Mouse (Mus musculus) liver, embryonic 16.5 days (tissue): ENCODE results near the gene Ezh1. TPM values are rescaled to one million over a fixed set of nuclear protein-coding genes. Genes with fewer than 3 reads are reported as not detected.

ENCODE experiments used
- ATAC-seq: fragments of 200-750 bp; cut with Nextera tagmentation; 2 replicates; pipeline ENCODE4 v1.8.0; 2017; ENCODE audit warnings: low read depth, mild to moderate bottlenecking, moderate number of reproducible peaks, moderate library complexity
- H3K27ac ChIP-seq: fragments of 300-500 bp; sonication (generic); 2 replicates; pipeline ENCODE4 v1.5.1; 2014; ENCODE audit warnings: mild to moderate bottlenecking, low read length
- H3K27me3 ChIP-seq: fragments of 300-500 bp; sonication (generic); 2 replicates; pipeline ENCODE4 v1.6.1; 2014; ENCODE audit warnings: low read depth, low read length, mixed read lengths; ENCODE audit not compliant: control insufficient read depth, insufficient read depth
- H3K36me3 ChIP-seq: fragments of 300-500 bp; sonication (generic); 2 replicates; pipeline ENCODE4 v1.6.1; 2014; ENCODE audit warnings: mild to moderate bottlenecking; ENCODE audit not compliant: control insufficient read depth, insufficient read depth
- H3K4me1 ChIP-seq: fragments of 300-500 bp; sonication (generic); 2 replicates; pipeline ENCODE4 v1.6.1; 2014; ENCODE audit warnings: low read depth, low read length, mixed read lengths; ENCODE audit not compliant: control insufficient read depth
- H3K4me2 ChIP-seq: fragments of 300-500 bp; sonication (generic); 2 replicates; pipeline ENCODE4 v1.6.1; 2014; ENCODE audit warnings: low read depth, low read length, mixed read lengths
- H3K4me3 ChIP-seq: fragments of 300-500 bp; sonication (generic); 2 replicates; pipeline ENCODE4 v1.5.1; 2014; ENCODE audit warnings: low read depth, mild to moderate bottlenecking, low read length
- H3K9ac ChIP-seq: fragments of 300-500 bp; sonication (generic); 2 replicates; pipeline ENCODE4 v1.6.1; 2014; ENCODE audit warnings: low read depth, low read length
- H3K9me3 ChIP-seq: fragments of 300-500 bp; sonication (generic); replicated peaks from 2 replicates; pipeline ENCODE4 v1.6.1; 2016; ENCODE audit warnings: low read length; ENCODE audit not compliant: control insufficient read depth
- WGBS: fragments of 180-500 bp; shearing (Covaris S2); extraction: QIAGEN DNeasy Blood & Tissue Kit; methylation state at CpG from one replicate; pipeline ENCODE4 v1.1.7; 2014; ENCODE audit not compliant: insufficient replicate concordance; 5-methylcytosine and 5-hydroxymethylcytosine counted together
- polyA plus RNA-seq: library from polyadenylated mRNA; unstranded; fragments of >200 nt; fragmentation: Nextera tagmentation; extraction: Ambion mirVana; gene quantifications from 2 replicates; pipeline ENCODE4 v1.2.1, GENCODE M21; 2015

Gene Ezh1
- polyA plus RNA-seq, 1 experiment from 2014 or later, result 12.5 TPM

DNA sequence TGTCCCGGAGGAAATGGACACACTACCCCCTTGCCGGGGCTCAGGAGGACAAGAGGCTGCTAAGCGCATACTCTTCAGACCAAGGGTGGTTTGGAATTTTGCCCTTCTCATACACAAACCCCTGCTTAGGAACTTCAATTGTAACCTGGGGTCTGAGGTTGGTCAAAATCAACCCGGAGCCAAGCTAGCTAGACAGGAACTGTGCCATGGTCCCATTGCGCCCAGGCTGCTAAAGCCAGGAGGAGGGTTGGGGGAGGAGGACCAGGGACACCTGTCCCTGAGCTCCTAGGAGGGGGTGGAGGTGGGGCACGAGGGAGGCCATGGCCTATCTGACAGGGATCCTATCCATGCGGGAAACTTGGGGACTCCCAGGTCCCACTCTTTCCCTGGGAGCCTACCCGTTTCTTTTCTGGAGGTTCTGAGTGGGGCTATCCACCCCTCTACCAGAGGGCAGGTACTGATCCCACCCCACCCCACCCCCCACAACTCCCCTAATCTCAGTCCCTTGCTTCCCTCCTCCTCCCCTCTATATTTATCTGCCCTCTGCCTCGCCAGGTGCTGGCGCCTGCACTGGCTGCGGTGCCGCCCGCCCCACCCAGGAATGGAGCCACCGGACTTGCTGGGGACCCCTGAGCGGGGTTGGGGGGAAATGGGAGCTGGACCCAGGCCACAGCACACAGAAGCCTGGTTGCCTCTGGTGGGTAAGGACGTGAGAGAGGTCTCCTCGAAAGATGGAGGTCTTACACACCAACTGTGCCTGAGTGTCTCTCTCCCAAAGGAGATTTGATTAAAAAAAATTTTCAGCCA is 56.8 kb downstream of the Ezh1 start:
- 10% methylated on average over 17 of the region's 17 CpGs for WGBS
- peaks cover 38% of the 10 kb centered on the region for H3K4me1 ChIP-seq
- ATAC-seq, result no peak
- H3K27ac ChIP-seq, result no peak overlapping the region
- H3K9me3 ChIP-seq, result no peaks in the 10 kb centered on the region
- H3K4me2 ChIP-seq, result peak overlapping the region; percentile 65
- peaks cover 99% of the 10 kb centered on the region for H3K27me3 ChIP-seq
- H3K36me3 ChIP-seq, result no peaks in the 10 kb centered on the region
- H3K4me3 ChIP-seq, result peak overlapping the region; percentile 55
- H3K9ac ChIP-seq, result no peak overlapping the region

- H3K4me1 ChIP-seq, result peaks cover 41% of the 10 kb centered on the region
Observed at GRCm38 (mm10) chr11:101168301-101168980, 57.8 kb downstream of the Ezh1 start.

DNA sequence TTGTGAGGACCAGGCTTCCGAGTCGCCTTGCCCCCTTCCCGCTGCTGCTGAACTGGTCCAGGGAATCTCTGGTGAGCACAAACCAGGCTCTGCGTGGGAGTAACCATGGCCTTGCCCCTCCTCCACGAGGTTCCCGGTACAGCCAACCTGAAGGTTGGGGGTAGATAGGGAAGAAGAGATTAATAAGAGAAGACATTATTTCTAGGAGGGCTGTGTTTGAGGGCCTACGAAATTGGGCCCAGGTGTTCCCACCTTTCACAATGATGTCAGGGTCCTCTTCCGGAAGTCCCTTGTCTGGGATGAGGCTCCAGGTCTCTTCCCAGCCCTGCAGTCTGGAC is 58.3 kb downstream of the Ezh1 start:
- peaks cover 99% of the 10 kb centered on the region for H3K27me3 ChIP-seq
- WGBS, result 31% methylated on average over 8 of the region's 8 CpGs

More at GRCm38 (mm10) chr11:101168301-101168980, 57.8 kb downstream of the Ezh1 start:
- no peak for ATAC-seq
- WGBS, result 34% methylated on average over 18 of the region's 18 CpGs
- H3K9me3 ChIP-seq, result no peaks in the 10 kb centered on the region
- peaks cover 99% of the 10 kb centered on the region for H3K27me3 ChIP-seq
- H3K4me2 ChIP-seq, result no peak overlapping the region
- H3K36me3 ChIP-seq, result no peaks in the 10 kb centered on the region
- no peak overlapping the region for H3K9ac ChIP-seq
- H3K27ac ChIP-seq, result no peak overlapping the region
- H3K4me3 ChIP-seq, result no peak overlapping the region

GRCm38 (mm10) chr11:101167211-101167962 is 58.9 kb downstream of the Ezh1 start:
- no peak overlapping the region for H3K9ac ChIP-seq
- WGBS, result 34% methylated on average over 19 of the region's 19 CpGs
- no peak overlapping the region for H3K4me3 ChIP-seq
- no peak overlapping the region for H3K4me2 ChIP-seq
- H3K27me3 ChIP-seq, result peaks cover 100% of the 10 kb centered on the region
- H3K27ac ChIP-seq, result no peak overlapping the region
- no peak for ATAC-seq
- H3K9me3 ChIP-seq, result no peaks in the 10 kb centered on the region
- no peaks in the 10 kb centered on the region for H3K36me3 ChIP-seq
- H3K4me1 ChIP-seq, result peaks cover 35% of the 10 kb centered on the region

More for the DNA sequence above, 58.3 kb downstream of the Ezh1 start:
- Histone ChIP-seq H3K36me3 (no peaks in the 10 kb centered on the region), H3K9me3 (no peaks in the 10 kb centered on the region), H3K4me2 (no peak overlapping the region), H3K27ac (no peak overlapping the region), H3K9ac (no peak overlapping the region), H3K4me3 (no peak overlapping the region), H3K4me1 (peaks cover 37% of the 10 kb centered on the region)
- no peak for ATAC-seq

- Histone ChIP-seq H3K4me1 (peaks cover 29% of the 10 kb centered on the region), H3K9me3 (no peaks in the 10 kb centered on the region), H3K9ac (no peak overlapping the region), H3K4me2 (no peak overlapping the region), H3K36me3 (no peaks in the 10 kb centered on the region), H3K27ac (no peak overlapping the region), H3K27me3 (peaks cover 93% of the 10 kb centered on the region), H3K4me3 (no peak overlapping the region)
- ATAC-seq, result no peak
- WGBS, result 50% methylated on average over 14 of the region's 14 CpGs
Observed at GRCm38 (mm10) chr11:101166357-101166756, 59.9 kb downstream of the Ezh1 start.

DNA sequence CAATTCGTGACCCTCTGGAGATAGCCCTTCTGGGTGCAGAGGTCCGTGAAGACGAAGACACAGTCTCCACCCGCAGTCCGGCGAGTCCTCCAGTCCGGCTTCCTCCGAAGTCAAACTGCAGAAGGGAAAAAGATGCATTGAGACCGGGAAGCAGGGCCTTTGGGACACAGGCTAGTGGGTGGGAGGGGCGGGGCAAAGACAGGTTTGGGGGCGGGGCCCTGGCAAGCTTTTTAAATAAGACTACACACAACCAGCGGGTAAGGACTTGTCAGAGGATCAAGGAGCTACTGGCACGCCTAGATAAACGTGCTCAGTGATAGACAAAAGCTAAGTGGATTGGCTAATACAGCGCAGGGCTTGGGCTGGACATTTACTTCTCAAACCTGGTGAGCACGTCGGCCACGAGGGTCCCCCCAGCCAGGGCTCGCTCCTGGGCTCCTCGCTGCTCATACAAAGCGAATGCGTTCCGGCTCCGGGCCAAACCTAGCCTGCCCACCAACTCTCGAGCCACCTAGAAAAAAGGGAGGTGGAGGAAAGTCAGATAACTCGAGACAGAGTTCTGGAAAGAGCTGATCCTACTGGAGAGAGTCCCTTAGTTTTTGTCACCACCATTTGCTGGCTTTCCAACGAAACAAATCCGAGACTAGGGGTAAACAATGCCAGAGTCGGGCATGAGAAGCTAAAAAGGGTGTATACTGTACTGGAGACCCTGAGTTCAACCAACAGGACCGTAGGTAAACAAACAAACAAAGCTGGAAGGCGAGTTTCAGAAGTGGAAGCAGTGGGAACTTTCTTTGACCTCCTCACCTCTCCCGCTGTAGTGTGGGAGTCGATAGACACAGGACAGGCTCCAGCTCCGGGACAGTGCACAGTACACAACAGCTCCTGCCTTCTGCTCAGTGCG is 61.3 kb downstream of the Ezh1 start:
- ATAC-seq, result peak; percentile 57
- H3K4me2 ChIP-seq, result 0 out of 2 replicates have a peak overlapping the region, but pooled peaks have one; percentile 6
- peaks cover 26% of the 10 kb centered on the region for H3K4me1 ChIP-seq
- WGBS, result 13% methylated on average over 35 of the region's 35 CpGs
- H3K27me3 ChIP-seq, result peaks cover 78% of the 10 kb centered on the region
- H3K9me3 ChIP-seq, result no peaks in the 10 kb centered on the region
- no peak overlapping the region for H3K4me3 ChIP-seq
- no peak overlapping the region for H3K9ac ChIP-seq
- H3K27ac ChIP-seq, result no peak overlapping the region
- no peaks in the 10 kb centered on the region for H3K36me3 ChIP-seq

- peaks cover 72% of the 10 kb centered on the region for H3K27me3 ChIP-seq
- H3K4me2 ChIP-seq, result peak overlapping the region; percentile 17; the same call in 1 of the 2 replicates
- H3K9ac ChIP-seq, result no peak overlapping the region
- H3K27ac ChIP-seq, result no peak overlapping the region
- H3K36me3 ChIP-seq, result no peaks in the 10 kb centered on the region
- 14% methylated on average over 21 of the region's 21 CpGs for WGBS
- no peak for ATAC-seq
- peaks cover 20% of the 10 kb centered on the region for H3K4me1 ChIP-seq
- no peak overlapping the region; the same call in 1 of the 2 replicates for H3K4me3 ChIP-seq
- no peaks in the 10 kb centered on the region for H3K9me3 ChIP-seq
Observed at GRCm38 (mm10) chr11:101164351-101164665, 62.0 kb downstream of the Ezh1 start.
